Mouse (Mus musculus) forebrain, embryonic 13.5 days (tissue): ENCODE results near the gene Oma1. TPM values are rescaled to one million over a fixed set of nuclear protein-coding genes. Genes with fewer than 3 reads are reported as not detected.
A peak's percentile ranks its signal among the peaks of the same experiment; 100 is the strongest.

Source experiments
- ATAC-seq: fragments of 200-750 bp; cut with Nextera tagmentation; 2 replicates; pipeline ENCODE4 v1.8.0; 2017
- H3K27ac ChIP-seq: fragments of 300-500 bp; sonication (generic); 2 replicates; pipeline ENCODE4 v1.5.1; 2015; ENCODE audit warnings: inconsistent platforms, mild to moderate bottlenecking, moderate library complexity
- H3K27me3 ChIP-seq: fragments of 300-500 bp; sonication (generic); 2 replicates; pipeline ENCODE4 v1.6.1; 2015; ENCODE audit warnings: mild to moderate bottlenecking, inconsistent platforms
- H3K36me3 ChIP-seq: fragments of 300-500 bp; sonication (generic); 2 replicates; pipeline ENCODE4 v1.6.1; 2015; ENCODE audit warnings: mild to moderate bottlenecking, inconsistent platforms; ENCODE audit not compliant: poor library complexity, severe bottlenecking
- H3K4me1 ChIP-seq: fragments of 300-500 bp; sonication (generic); 2 replicates; pipeline ENCODE4 v1.6.1; 2015; ENCODE audit warnings: inconsistent platforms
- H3K4me2 ChIP-seq: fragments of 300-500 bp; sonication (generic); 2 replicates; pipeline ENCODE4 v1.6.1; 2015; ENCODE audit warnings: inconsistent platforms, mild to moderate bottlenecking, moderate library complexity
- H3K4me3 ChIP-seq: fragments of 300-500 bp; sonication (generic); 2 replicates; pipeline ENCODE4 v1.5.1; 2015; ENCODE audit warnings: mild to moderate bottlenecking, inconsistent platforms
- H3K9ac ChIP-seq: fragments of 300-500 bp; sonication (generic); 2 replicates; pipeline ENCODE4 v1.6.1; 2015; ENCODE audit warnings: mild to moderate bottlenecking, inconsistent platforms
- H3K9me3 ChIP-seq: fragments of 300-500 bp; sonication (generic); replicated peaks from 2 replicates; pipeline ENCODE4 v1.6.1; 2016; ENCODE audit warnings: inconsistent platforms
- WGBS: fragments of 180-500 bp; shearing (Covaris S2); methylation state at CpG from one replicate; pipeline ENCODE4 v1.1.7; 2015; 5-methylcytosine and 5-hydroxymethylcytosine counted together
- polyA plus RNA-seq: library from polyadenylated mRNA; unstranded; fragments of >200 nt; fragmentation: Nextera tagmentation; extraction: Ambion mirVana; gene quantifications from 2 replicates; pipeline ENCODE4 v1.2.1, GENCODE M21; 2015

The Oma1 gene
- polyA plus RNA-seq, 1 experiment from 2014 or later: 10.9 TPM

- ATAC-seq: no peak
- 95% methylated on average over 5 of the region's 5 CpGs for WGBS
- no peak overlapping the region for H3K4me2 ChIP-seq
Measured at GRCm38 (mm10) chr4:103382171-103382570, 68.6 kb downstream of the Oma1 start.

GRCm38 (mm10) chr4:103385031-103385430, 71.4 kb downstream of the Oma1 start:
- H3K4me1 ChIP-seq: peaks cover 19% of the 10 kb centered on the region
- no peak overlapping the region for H3K9ac ChIP-seq
- H3K27ac ChIP-seq: no peak overlapping the region
- no peaks in the 10 kb centered on the region for H3K36me3 ChIP-seq
- no peak overlapping the region for H3K4me3 ChIP-seq
- no peaks in the 10 kb centered on the region for H3K9me3 ChIP-seq
- no peak overlapping the region for H3K4me2 ChIP-seq
- 78% methylated on average over 4 of the region's 4 CpGs for WGBS
- ATAC-seq: no peak
- no peaks in the 10 kb centered on the region for H3K27me3 ChIP-seq

More at GRCm38 (mm10) chr4:103382171-103382570, 68.6 kb downstream of the Oma1 start:
- Histone ChIP-seq H3K9ac (no peak overlapping the region), H3K27me3 (no peaks in the 10 kb centered on the region), H3K27ac (no peak overlapping the region), H3K9me3 (no peaks in the 10 kb centered on the region), H3K36me3 (no peaks in the 10 kb centered on the region), H3K4me1 (peaks cover under 1% of the 10 kb centered on the region), H3K4me3 (no peak overlapping the region)

GRCm38 (mm10) chr4:103385835-103386787, 72.5 kb downstream of the Oma1 start:
- Histone ChIP-seq H3K36me3 (no peaks in the 10 kb centered on the region), H3K4me3 (no peak overlapping the region), H3K4me2 (no peak overlapping the region), H3K27ac (no peak overlapping the region), H3K9ac (no peak overlapping the region), H3K4me1 (peaks cover 22% of the 10 kb centered on the region), H3K27me3 (no peaks in the 10 kb centered on the region), H3K9me3 (no peaks in the 10 kb centered on the region)
- WGBS: 90% methylated on average over 4 of the region's 4 CpGs
- ATAC-seq: no peak

GRCm38 (mm10) chr4:103387292-103387691, 73.7 kb downstream of the Oma1 start:
- Histone ChIP-seq H3K27me3 (no peaks in the 10 kb centered on the region), H3K36me3 (no peaks in the 10 kb centered on the region), H3K4me2 (no peak overlapping the region), H3K9me3 (no peaks in the 10 kb centered on the region), H3K27ac (no peak overlapping the region), H3K4me3 (no peak overlapping the region), H3K9ac (no peak overlapping the region), H3K4me1 (peaks cover 24% of the 10 kb centered on the region)
- ATAC-seq: peak; percentile 59; the same call in 1 of the 2 replicates
- 44% methylated on average over 3 of the region's 3 CpGs for WGBS

GRCm38 (mm10) chr4:103388530-103389178, 75.0 kb downstream of the Oma1 start:
- 66% methylated on average over 8 of the region's 8 CpGs for WGBS
- no peak for ATAC-seq

GRCm38 (mm10) chr4:103389583-103389982, 76.0 kb downstream of the Oma1 start:
- Histone ChIP-seq H3K27ac (no peak overlapping the region), H3K4me2 (no peak overlapping the region), H3K4me3 (no peak overlapping the region), H3K9me3 (no peaks in the 10 kb centered on the region), H3K27me3 (no peaks in the 10 kb centered on the region), H3K9ac (no peak overlapping the region), H3K36me3 (no peaks in the 10 kb centered on the region), H3K4me1 (peaks cover 24% of the 10 kb centered on the region)
- WGBS: 18% methylated on average over 3 of the region's 3 CpGs
- ATAC-seq: peak; percentile 55; the same call in 1 of the 2 replicates

More at GRCm38 (mm10) chr4:103388530-103389178, 75.0 kb downstream of the Oma1 start:
- peaks cover 24% of the 10 kb centered on the region for H3K4me1 ChIP-seq
- no peak overlapping the region for H3K4me2 ChIP-seq
- H3K36me3 ChIP-seq: no peaks in the 10 kb centered on the region
- H3K9me3 ChIP-seq: no peaks in the 10 kb centered on the region
- no peaks in the 10 kb centered on the region for H3K27me3 ChIP-seq
- H3K27ac ChIP-seq: no peak overlapping the region
- no peak overlapping the region for H3K4me3 ChIP-seq
- no peak overlapping the region for H3K9ac ChIP-seq

GRCm38 (mm10) chr4:103390499-103390898, 76.9 kb downstream of the Oma1 start:
- WGBS: 76% methylated on average over 2 of the region's 2 CpGs

GRCm38 (mm10) chr4:103395066-103395465, 81.5 kb downstream of the Oma1 start:
- H3K27ac ChIP-seq: no peak overlapping the region
- no peaks in the 10 kb centered on the region for H3K27me3 ChIP-seq
- no peak overlapping the region for H3K4me3 ChIP-seq
- WGBS: 84% methylated on average over 4 of the region's 4 CpGs
- H3K9ac ChIP-seq: no peak overlapping the region
- no peaks in the 10 kb centered on the region for H3K36me3 ChIP-seq
- no peak for ATAC-seq
- no peaks in the 10 kb centered on the region for H3K9me3 ChIP-seq
- H3K4me1 ChIP-seq: 0 out of 2 replicates have a peak, but pooled peaks cover 5% of the 10 kb centered on the region
- no peak overlapping the region for H3K4me2 ChIP-seq

More at GRCm38 (mm10) chr4:103390499-103390898, 76.9 kb downstream of the Oma1 start:
- H3K9ac ChIP-seq: no peak overlapping the region
- H3K4me1 ChIP-seq: peaks cover 24% of the 10 kb centered on the region
- no peak overlapping the region for H3K4me2 ChIP-seq
- no peak for ATAC-seq
- no peaks in the 10 kb centered on the region for H3K36me3 ChIP-seq
- H3K4me3 ChIP-seq: no peak overlapping the region
- no peaks in the 10 kb centered on the region for H3K9me3 ChIP-seq
- no peaks in the 10 kb centered on the region for H3K27me3 ChIP-seq
- no peak overlapping the region for H3K27ac ChIP-seq

- Histone ChIP-seq H3K27me3 (no peaks in the 10 kb centered on the region), H3K4me2 (no peak overlapping the region), H3K27ac (no peak overlapping the region), H3K9me3 (no peaks in the 10 kb centered on the region), H3K9ac (no peak overlapping the region), H3K4me1 (0 out of 2 replicates have a peak, but pooled peaks cover 2% of the 10 kb centered on the region), H3K36me3 (no peaks in the 10 kb centered on the region), H3K4me3 (no peak overlapping the region)
- ATAC-seq: no peak
- WGBS: 82% methylated on average over 9 of the region's 9 CpGs
Measured at GRCm38 (mm10) chr4:103395905-103396304, 82.3 kb downstream of the Oma1 start.

- Histone ChIP-seq H3K27me3 (no peaks in the 10 kb centered on the region), H3K4me2 (no peak overlapping the region), H3K9me3 (no peaks in the 10 kb centered on the region), H3K36me3 (no peaks in the 10 kb centered on the region), H3K27ac (no peak overlapping the region), H3K4me3 (no peak overlapping the region), H3K4me1 (no peaks in the 10 kb centered on the region), H3K9ac (no peak overlapping the region)
- no peak for ATAC-seq
- 92% methylated on average over 4 of the region's 4 CpGs for WGBS
Measured at GRCm38 (mm10) chr4:103396876-103397275, 83.3 kb downstream of the Oma1 start.

GRCm38 (mm10) chr4:103402581-103402980, 89.0 kb downstream of the Oma1 start:
- no peak for ATAC-seq
- 80% methylated on average over 4 of the region's 4 CpGs for WGBS

GRCm38 (mm10) chr4:103405321-103405720, 91.7 kb downstream of the Oma1 start:
- Histone ChIP-seq H3K4me3 (no peak overlapping the region), H3K27me3 (no peaks in the 10 kb centered on the region), H3K4me2 (no peak overlapping the region), H3K9me3 (no peaks in the 10 kb centered on the region), H3K27ac (no peak overlapping the region), H3K36me3 (no peaks in the 10 kb centered on the region), H3K4me1 (no peaks in the 10 kb centered on the region), H3K9ac (no peak overlapping the region)
- WGBS: 78% methylated on average over 3 of the region's 3 CpGs
- ATAC-seq: no peak

More at GRCm38 (mm10) chr4:103402581-103402980, 89.0 kb downstream of the Oma1 start:
- Histone ChIP-seq H3K4me3 (no peak overlapping the region), H3K27ac (no peak overlapping the region), H3K4me2 (no peak overlapping the region), H3K27me3 (no peaks in the 10 kb centered on the region), H3K4me1 (no peaks in the 10 kb centered on the region), H3K9me3 (no peaks in the 10 kb centered on the region), H3K36me3 (no peaks in the 10 kb centered on the region), H3K9ac (no peak overlapping the region)
